Mouse (Mus musculus) adrenal gland, adult 18-20 months (tissue): ENCODE data around the gene Pigw. TPM values are rescaled to one million over a fixed set of nuclear protein-coding genes. Genes with fewer than 3 reads are reported as not detected.

Experiments used
- DNase-seq, 2 experiments: peaks; one replicate each; pipeline ENCODE4 v3.0.0; 2021 to 2022; ENCODE audit warnings: low spot score in 2 of 2
- microRNA-seq, 2 experiments: library from miRNA; unstranded; fragments of <30 nt; microRNA quantifications; one replicate each; pipeline ENCODE4 v1.2.0; 2021; ENCODE audit warnings: borderline number of aligned reads in 2 of 2
- total RNA-seq, 2 experiments: library from RNA; stranded (reverse); gene quantifications; 1 replicate in 1 of 2; 2 replicates in 1 of 2; pipeline ENCODE4 v1.2.3; 2021

The Pigw gene
- total RNA-seq, 2 experiments from 2014 or later, result 7.7 to 7.9 TPM

- no peak for DNase-seq
Measured at GRCm38 (mm10) chr11:84827901-84828503, 52.1 kb downstream of the Pigw start.

- no peak for DNase-seq
Measured at GRCm38 (mm10) chr11:84827492-84827891, 52.6 kb downstream of the Pigw start.

Small RNA genes within 50 kb of the gene (microRNA-seq; reads per million reads assigned to microRNA genes)
- gene Gm23564, result 0 reads per million in 2 experiments

Other genes starting within 250 kb of the Pigw start
- 10 to 100 TPM; 14.2 to 22.6 TPM for gene Mrm1, start 60.8 kb downstream of the Pigw start, total RNA-seq
- 10 to 100 TPM; 41.5 to 53.6 TPM for gene Dhrs11, start 51.3 kb downstream of the Pigw start, total RNA-seq
- gene Ggnbp2, start 9.5 kb downstream of the Pigw start, total RNA-seq, result 10 to 100 TPM; 75.4 to 83.9 TPM
- 10 to 100 TPM in 1 of 2 experiments, 1 to 10 TPM in 1; 9.4 to 11.6 TPM for gene Myo19, start 137 bp downstream of the Pigw start, total RNA-seq
- 1 to 10 TPM; 8.8 to 9.9 TPM for gene Znhit3, start 36.1 kb upstream of the Pigw start, total RNA-seq
- 1 to 10 TPM; 3.5 to 4.9 TPM for gene Car4, start 77.5 kb upstream of the Pigw start, total RNA-seq